ENCODE assay signal across 9 mouse cellular contexts in genomic region chr19:47931982-47932638, GRCm38 (mm10). TPM values are rescaled to one million over a fixed set of nuclear protein-coding genes. Genes with fewer than 3 reads are reported as not detected.
DNase-seq lines count a peak whose midpoint lies in the region; ATAC-seq and TF ChIP-seq lines count a peak whose summit lies in the region.
"Had no signal": no experiment of that assay in that cellular context is flagged by ENCODE, and none has a peak within 500 bp of the region (broad histone marks: within the 10 kb centered on the region; RNA-seq: fewer than 3 reads in every experiment).

No protein-coding gene starts in this region.

- no peak overlapping the region for H3K4me3 ChIP-seq in left cerebral cortex, adult 2 months
- H3K4me3 ChIP-seq in forebrain, embryonic 13.5 days = no peak overlapping the region
- H3K4me3 ChIP-seq in kidney, embryonic 14.5 days (ENCODE audit: low read length) = no peak overlapping the region
- H3K4me3 ChIP-seq: myocyte had no signal

- H3K27ac ChIP-seq in left cerebral cortex, adult 2 months = no peak overlapping the region
- no peak overlapping the region for H3K27ac ChIP-seq in forebrain, embryonic 13.5 days
- no peak overlapping the region for H3K27ac ChIP-seq in kidney, embryonic 14.5 days (ENCODE audit: low read depth, low read length)

- H3K27me3 ChIP-seq in Patski = no peaks in the 10 kb centered on the region
- no peaks in the 10 kb centered on the region for H3K27me3 ChIP-seq in forebrain, embryonic 13.5 days
- no peaks in the 10 kb centered on the region for H3K27me3 ChIP-seq in kidney, embryonic 14.5 days (ENCODE audit: control insufficient read depth, insufficient read depth, low read length)

- no peak for ATAC-seq in Patski
- ATAC-seq in forebrain, embryonic 13.5 days = peak; percentile 87
- ATAC-seq in kidney, embryonic 14.5 days (ENCODE audit: low FRiP score, low TSS enrichment) = peak; percentile 76
- peak; percentile 89 for ATAC-seq in megakaryocyte progenitor cell, adult 5-6 weeks (replicated peaks; ENCODE audit: poor library complexity)

- POLR2A ChIA-PET in Patski (lab: Charles Lee) = interaction anchor here (1.0 kb wide), 1 partner anchor 12 kb away, joined by 3 read pairs; no protein-coding TSS in a partner anchor

- no peak for DNase-seq in left cerebral cortex, adult 2 months (ENCODE audit: extremely low spot score in 1 of 2, low spot score in 2 of 2)
- no peak for DNase-seq in left cerebral cortex, postnatal 36 days (ENCODE audit: low spot score in 2 of 2)
- no peak for DNase-seq in Patski (ENCODE audit: low read depth, low spot score)
- no peak for DNase-seq in right cerebral cortex, postnatal 10 days (ENCODE audit: low spot score in 2 of 2)
- no peak for DNase-seq in adrenal gland, postnatal 36 days

- no peaks in the 10 kb centered on the region for H3K9me3 ChIP-seq in forebrain, embryonic 13.5 days (replicated peaks)
- no peaks in the 10 kb centered on the region for H3K9me3 ChIP-seq in kidney, embryonic 14.5 days (ENCODE audit: control insufficient read depth, low read length)

- CTCF ChIA-PET in Patski (lab: Charles Lee) = interaction anchor here (0.7 to 8.0 kb wide), 15 partner anchors 10 to 98 kb away, joined by 3 to 113 read pairs (median 7); partner anchors contain the start of genes Cfap43 and Itprip

- TF ChIP-seq CTCF in left cerebral cortex, adult 2 months (IDR thresholded peaks at IDR 0.05) = peak; percentile 79
- peak; percentile 49 for TF ChIP-seq CTCF in Patski (IDR thresholded peaks at IDR 0.05)

- 0 out of 2 replicates have a peak, but pooled peaks cover 4% of the 10 kb centered on the region for H3K4me1 ChIP-seq in forebrain, embryonic 13.5 days
- peaks cover 7% of the 10 kb centered on the region; the same call in 1 of the 2 replicates for H3K4me1 ChIP-seq in kidney, embryonic 14.5 days (ENCODE audit: control insufficient read depth, insufficient read depth, low read length)

- H3K4me2 ChIP-seq in forebrain, embryonic 13.5 days = no peak overlapping the region
- H3K4me2 ChIP-seq in kidney, embryonic 14.5 days (replicated peaks; ENCODE audit: low read depth, low read length) = no peak overlapping the region

- intact Hi-C loops in left cerebral cortex, adult 2 months (cut with DNase I) = loop anchor here (1.0 to 10.0 kb wide), 3 partner anchors 50 to 427 kb away; no protein-coding TSS in a partner anchor
- intact Hi-C loops in left cerebral cortex, postnatal 36 days (cut with DNase I) = loop anchor here (2.0 to 10.0 kb wide), 3 partner anchors 49 to 427 kb away; no protein-coding TSS in a partner anchor

- 41% methylated on average over 7 of the region's 7 CpGs for WGBS in forebrain, embryonic 13.5 days
- WGBS in kidney, embryonic 14.5 days = 46% methylated on average over 7 of the region's 7 CpGs

- in situ Hi-C loops in Patski (cut with MboI; ENCODE audit: low pct_unique_long_range_greater_than_20kb) = no loop called here

- H3K36me3 ChIP-seq in forebrain, embryonic 13.5 days (ENCODE audit: poor library complexity, severe bottlenecking) = no peaks in the 10 kb centered on the region
- no peaks in the 10 kb centered on the region for H3K36me3 ChIP-seq in kidney, embryonic 14.5 days (ENCODE audit: control insufficient read depth, insufficient read depth, low read length)

- H3K9ac ChIP-seq in forebrain, embryonic 13.5 days = no peak overlapping the region
- H3K9ac ChIP-seq in kidney, embryonic 14.5 days (ENCODE audit: low read depth, low read length) = no peak overlapping the region

RNA-seq across cellular contexts. Expression of gene Cfap58, which starts 5.4 kb away (rescaled TPM):
- under 1 TPM; 0.27 to 0.30 TPM for total RNA-seq in left cerebral cortex, adult 2 months (2021)
- total RNA-seq in left cerebral cortex, postnatal 36 days (2021) = under 1 TPM; 0.29 to 0.30 TPM
- not detected for polyA plus RNA-seq in Patski (2021)
- polyA plus RNA-seq in forebrain, embryonic 13.5 days (2015; fragmentation: Nextera tagmentation; extraction: Ambion mirVana) = 0.21 and 0.49 TPM in 2 replicates
- 0.09 TPM in 1 of 2 replicates, not detected in the other for polyA plus RNA-seq in kidney, embryonic 14.5 days (2014; fragmentation: Nextera tagmentation; extraction: Ambion mirVana)
- not detected in 2 replicates for total RNA-seq in megakaryocyte progenitor cell, adult 5-6 weeks (2015)
- total RNA-seq in megakaryocyte progenitor cell, adult 5-6 weeks (2017) = not detected in 2 replicates
- under 1 TPM in 1 of 2 experiments, not detected in 1; 0.13 TPM for total RNA-seq in adrenal gland, postnatal 36 days (2021)
- polyA plus RNA-seq: myocyte had no signal

RNA-seq across cellular contexts. Expression of gene Itprip, which starts 13.0 kb away (rescaled TPM):
- 1 to 10 TPM in 1 of 2 experiments, under 1 TPM in 1; 0.95 to 1.5 TPM for total RNA-seq in left cerebral cortex, adult 2 months (2021)
- 1 to 10 TPM in 1 of 2 experiments, under 1 TPM in 1; 0.95 to 1.1 TPM for total RNA-seq in left cerebral cortex, postnatal 36 days (2021)
- polyA plus RNA-seq in Patski (2021) = 16.8 TPM
- polyA plus RNA-seq in forebrain, embryonic 13.5 days (2015; fragmentation: Nextera tagmentation; extraction: Ambion mirVana) = 9.8 and 12.7 TPM in 2 replicates
- polyA plus RNA-seq in kidney, embryonic 14.5 days (2014; fragmentation: Nextera tagmentation; extraction: Ambion mirVana) = 8.3 and 14.6 TPM in 2 replicates
- total RNA-seq in megakaryocyte progenitor cell, adult 5-6 weeks (2015) = 10.2 and 13.1 TPM in 2 replicates
- total RNA-seq in megakaryocyte progenitor cell, adult 5-6 weeks (2017) = 12.1 and 18.3 TPM in 2 replicates
- 10 to 100 TPM; 17.9 to 25.1 TPM for total RNA-seq in adrenal gland, postnatal 36 days (2021)

RNA-seq across cellular contexts. Expression of gene Cfap43, which starts 13.0 kb away (rescaled TPM):
- under 1 TPM; 0.30 to 0.66 TPM for total RNA-seq in left cerebral cortex, adult 2 months (2021)
- under 1 TPM; 0.29 to 0.39 TPM for total RNA-seq in left cerebral cortex, postnatal 36 days (2021)
- 0.21 TPM for polyA plus RNA-seq in Patski (2021)
- polyA plus RNA-seq in forebrain, embryonic 13.5 days (2015; fragmentation: Nextera tagmentation; extraction: Ambion mirVana) = 0.66 and 0.82 TPM in 2 replicates
- 0.03 and 0.14 TPM in 2 replicates for polyA plus RNA-seq in kidney, embryonic 14.5 days (2014; fragmentation: Nextera tagmentation; extraction: Ambion mirVana)
- not detected in 2 replicates for total RNA-seq in megakaryocyte progenitor cell, adult 5-6 weeks (2015)
- not detected in 2 replicates for total RNA-seq in megakaryocyte progenitor cell, adult 5-6 weeks (2017)
- not detected for total RNA-seq in adrenal gland, postnatal 36 days (2021)

Comparison
In these comparisons a context has a peak if more than half of its experiments do, and no peak if none do; other contexts are left out.
1. RNA of gene Itprip, which starts 13.0 kb away (total RNA-seq): 17.9 to 25.1 TPM in adrenal gland, postnatal 36 days and 10.2 to 18.3 TPM in megakaryocyte progenitor cell, adult 5-6 weeks; 0.95 to 1.5 TPM in left cerebral cortex, adult 2 months and 0.95 to 1.1 TPM in left cerebral cortex, postnatal 36 days; every median in the first group is over 4 times any median in the second.